Mouse (Mus musculus): Measurements from ENCODE around the gene Cacna1d. TPM values are rescaled to one million over a fixed set of nuclear protein-coding genes. Genes with fewer than 3 reads are reported as not detected.

Cacna1d gene
- polyA plus RNA-seq, 1 experiment: not detected

- Histone ChIP-seq H3K27me3 (ENCODE audit: control insufficient read depth, insufficient read depth, insufficient read length) (peaks cover 25% of the 10 kb centered on the region), H3K79me3 (ENCODE audit: low read depth) (no peaks in the 10 kb centered on the region), H3K36me3 (ENCODE audit: control insufficient read depth, insufficient read depth) (no peaks in the 10 kb centered on the region), H3K4me3 (ENCODE audit: insufficient read depth, poor library complexity, severe bottlenecking) (no peak overlapping the region), H3K79me2 (ENCODE audit: control insufficient read depth, insufficient read depth) (no peaks in the 10 kb centered on the region), H3ac (ENCODE audit: control insufficient read depth, insufficient read length, low read depth) (no peak overlapping the region)
- no peak for TF ChIP-seq CEBPB (IDR thresholded peaks at IDR 0.05; ENCODE audit: low read depth)
- TF ChIP-seq FOSL1 (IDR thresholded peaks at IDR 0.05; ENCODE audit: insufficient read depth, low read length, poor library complexity, severe bottlenecking): no peak
- no peak for TF ChIP-seq CTCF (IDR thresholded peaks at IDR 0.05; ENCODE audit: control insufficient read depth, insufficient read depth, insufficient read length)
- no peak for TF ChIP-seq MYOG (IDR thresholded peaks at IDR 0.05; ENCODE audit: control insufficient read depth, extremely low read depth, insufficient read length)
- no peak for TF ChIP-seq USF1 (IDR thresholded peaks at IDR 0.05; ENCODE audit: low read depth)
- TF ChIP-seq MYOD1 (IDR thresholded peaks at IDR 0.05; ENCODE audit: control insufficient read depth, insufficient read length, low read depth): no peak
- TF ChIP-seq MAX (IDR thresholded peaks at IDR 0.05): no peak
Measured at GRCm38 (mm10) chr14:30306221-30306620, 185.0 kb downstream of the Cacna1d start.

- Histone ChIP-seq H3K27me3 (ENCODE audit: control insufficient read depth, insufficient read depth, insufficient read length) (peaks cover 17% of the 10 kb centered on the region), H3ac (ENCODE audit: control insufficient read depth, insufficient read length, low read depth) (no peak overlapping the region), H3K79me3 (ENCODE audit: low read depth) (no peaks in the 10 kb centered on the region), H3K79me2 (ENCODE audit: control insufficient read depth, insufficient read depth) (no peaks in the 10 kb centered on the region), H3K36me3 (ENCODE audit: control insufficient read depth, insufficient read depth) (no peaks in the 10 kb centered on the region), H3K4me3 (ENCODE audit: insufficient read depth, poor library complexity, severe bottlenecking) (no peak overlapping the region)
- TF ChIP-seq USF1 (IDR thresholded peaks at IDR 0.05; ENCODE audit: low read depth) (no peak), CTCF (IDR thresholded peaks at IDR 0.05; ENCODE audit: control insufficient read depth, insufficient read depth, insufficient read length) (no peak), CEBPB (IDR thresholded peaks at IDR 0.05; ENCODE audit: low read depth) (no peak), MYOD1 (IDR thresholded peaks at IDR 0.05; ENCODE audit: control insufficient read depth, insufficient read length, low read depth) (no peak), MAX (IDR thresholded peaks at IDR 0.05) (no peak)
Measured at GRCm38 (mm10) chr14:30299946-30300345, 191.3 kb downstream of the Cacna1d start.

GRCm38 (mm10) chr14:30297492-30297891 lies 193.8 kb downstream of the Cacna1d start:
- Histone ChIP-seq H3K36me3 (ENCODE audit: control insufficient read depth, insufficient read depth) (no peaks in the 10 kb centered on the region), H3ac (ENCODE audit: control insufficient read depth, insufficient read length, low read depth) (no peak overlapping the region), H3K4me3 (ENCODE audit: insufficient read depth, poor library complexity, severe bottlenecking) (no peak overlapping the region), H3K79me2 (ENCODE audit: control insufficient read depth, insufficient read depth) (no peaks in the 10 kb centered on the region), H3K27me3 (ENCODE audit: control insufficient read depth, insufficient read depth, insufficient read length) (peaks cover 10% of the 10 kb centered on the region), H3K79me3 (ENCODE audit: low read depth) (no peaks in the 10 kb centered on the region)
- no peak for TF ChIP-seq MYOD1 (IDR thresholded peaks at IDR 0.05; ENCODE audit: control insufficient read depth, insufficient read length, low read depth)
- TF ChIP-seq MYOG (IDR thresholded peaks at IDR 0.05; ENCODE audit: control insufficient read depth, extremely low read depth, insufficient read length): no peak
- no peak for TF ChIP-seq MAX (IDR thresholded peaks at IDR 0.05)
- no peak for TF ChIP-seq CTCF (IDR thresholded peaks at IDR 0.05; ENCODE audit: control insufficient read depth, insufficient read depth, insufficient read length)
- TF ChIP-seq USF1 (IDR thresholded peaks at IDR 0.05; ENCODE audit: low read depth): no peak
- no peak for TF ChIP-seq FOSL1 (IDR thresholded peaks at IDR 0.05; ENCODE audit: insufficient read depth, low read length, poor library complexity, severe bottlenecking)
- no peak for TF ChIP-seq CEBPB (IDR thresholded peaks at IDR 0.05; ENCODE audit: low read depth)

GRCm38 (mm10) chr14:30292135-30292463 lies 199.2 kb downstream of the Cacna1d start:
- no peaks in the 10 kb centered on the region for H3K36me3 ChIP-seq (ENCODE audit: control insufficient read depth, insufficient read depth)
- no peaks in the 10 kb centered on the region for H3K79me2 ChIP-seq (ENCODE audit: control insufficient read depth, insufficient read depth)
- TF ChIP-seq CTCF (IDR thresholded peaks at IDR 0.05; ENCODE audit: control insufficient read depth, insufficient read depth, insufficient read length): no peak
- no peak overlapping the region for H3ac ChIP-seq (ENCODE audit: control insufficient read depth, insufficient read length, low read depth)
- H3K79me3 ChIP-seq (ENCODE audit: low read depth): no peaks in the 10 kb centered on the region
- no peak overlapping the region for H3K4me3 ChIP-seq (ENCODE audit: insufficient read depth, poor library complexity, severe bottlenecking)
- peaks cover 9% of the 10 kb centered on the region for H3K27me3 ChIP-seq (ENCODE audit: control insufficient read depth, insufficient read depth, insufficient read length)

GRCm38 (mm10) chr14:30291389-30292134 lies 199.7 kb downstream of the Cacna1d start:
- no peaks in the 10 kb centered on the region for H3K79me3 ChIP-seq (ENCODE audit: low read depth)
- TF ChIP-seq CEBPB (IDR thresholded peaks at IDR 0.05; ENCODE audit: low read depth) (no peak), CTCF (IDR thresholded peaks at IDR 0.05; ENCODE audit: control insufficient read depth, insufficient read depth, insufficient read length) (no peak)
- no peaks in the 10 kb centered on the region for H3K36me3 ChIP-seq (ENCODE audit: control insufficient read depth, insufficient read depth)
- no peak overlapping the region for H3ac ChIP-seq (ENCODE audit: control insufficient read depth, insufficient read length, low read depth)
- H3K27me3 ChIP-seq (ENCODE audit: control insufficient read depth, insufficient read depth, insufficient read length): peaks cover 9% of the 10 kb centered on the region
- no peak overlapping the region for H3K4me3 ChIP-seq (ENCODE audit: insufficient read depth, poor library complexity, severe bottlenecking)
- no peaks in the 10 kb centered on the region for H3K79me2 ChIP-seq (ENCODE audit: control insufficient read depth, insufficient read depth)

GRCm38 (mm10) chr14:30284446-30284845 lies 206.8 kb downstream of the Cacna1d start:
- Histone ChIP-seq H3K36me3 (ENCODE audit: control insufficient read depth, insufficient read depth) (no peaks in the 10 kb centered on the region), H3K79me3 (ENCODE audit: low read depth) (no peaks in the 10 kb centered on the region), H3ac (ENCODE audit: control insufficient read depth, insufficient read length, low read depth) (no peak overlapping the region), H3K79me2 (ENCODE audit: control insufficient read depth, insufficient read depth) (no peaks in the 10 kb centered on the region), H3K4me3 (ENCODE audit: insufficient read depth, poor library complexity, severe bottlenecking) (no peak overlapping the region), H3K27me3 (ENCODE audit: control insufficient read depth, insufficient read depth, insufficient read length) (peaks cover 3% of the 10 kb centered on the region)
- no peak for TF ChIP-seq MAX (IDR thresholded peaks at IDR 0.05)
- TF ChIP-seq CTCF (IDR thresholded peaks at IDR 0.05; ENCODE audit: control insufficient read depth, insufficient read depth, insufficient read length): no peak
- TF ChIP-seq CEBPB (IDR thresholded peaks at IDR 0.05; ENCODE audit: low read depth): no peak
- TF ChIP-seq USF1 (IDR thresholded peaks at IDR 0.05; ENCODE audit: low read depth): no peak
- no peak for TF ChIP-seq FOSL1 (IDR thresholded peaks at IDR 0.05; ENCODE audit: insufficient read depth, low read length, poor library complexity, severe bottlenecking)
- no peak for TF ChIP-seq MYOD1 (IDR thresholded peaks at IDR 0.05; ENCODE audit: control insufficient read depth, insufficient read length, low read depth)
- TF ChIP-seq MYOG (IDR thresholded peaks at IDR 0.05; ENCODE audit: control insufficient read depth, extremely low read depth, insufficient read length): no peak
